Mouse (Mus musculus) spleen, adult 2 months (tissue): ENCODE results near the gene Pbx2. TPM values are rescaled to one million over a fixed set of nuclear protein-coding genes. Genes with fewer than 3 reads are reported as not detected.

ENCODE experiments used
- DNase-seq, 2 experiments: peaks; one replicate each; pipeline versions ENCODE4 v3.0.0 to v3.0.0-alpha.2; 2012 to 2021; ENCODE audit warnings: low spot score in 2 of 2, low read depth in 1 of 2
- H3K27ac ChIP-seq: fragments of 200-500 bp; 2 replicates; pipeline ENCODE4 v1.5.1; 2012; ENCODE audit warnings: low read length, inconsistent platforms; ENCODE audit not compliant: insufficient read depth
- H3K27me3 ChIP-seq: fragments of 200-500 bp; 2 replicates; pipeline ENCODE4 v1.6.1; 2012; ENCODE audit warnings: mild to moderate bottlenecking, moderate library complexity, low read length, inconsistent platforms; ENCODE audit not compliant: control insufficient read depth, insufficient read depth
- H3K36me3 ChIP-seq: fragments of 200-500 bp; 2 replicates; pipeline ENCODE4 v1.6.1; 2012; ENCODE audit warnings: mild to moderate bottlenecking, low read length, inconsistent platforms; ENCODE audit not compliant: control insufficient read depth, insufficient read depth
- H3K4me1 ChIP-seq: fragments of 200-500 bp; 2 replicates; pipeline ENCODE4 v1.6.1; 2011; ENCODE audit warnings: inconsistent platforms; ENCODE audit not compliant: control insufficient read depth, insufficient read depth, insufficient read length
- H3K4me3 ChIP-seq: fragments of 200-500 bp; 2 replicates; pipeline ENCODE4 v1.5.1; 2011; ENCODE audit warnings: mild to moderate bottlenecking, inconsistent platforms; ENCODE audit not compliant: insufficient read depth, insufficient read length; ENCODE audit errors: extremely low read depth
- CTCF ChIP-seq: fragments of 200-500 bp; IDR thresholded peaks from 2 replicates; pipeline ENCODE4 v1.5.1; 2011; ENCODE audit warnings: mild to moderate bottlenecking, inconsistent platforms; ENCODE audit not compliant: insufficient read depth, insufficient read length, insufficient replicate concordance; ENCODE audit errors: extremely low read depth
- POLR2A ChIP-seq: fragments of 200-500 bp; IDR thresholded peaks from 2 replicates; pipeline ENCODE4 v1.6.1; 2011; ENCODE audit warnings: low read depth, low read length, inconsistent platforms
- WGBS: fragments of 180-500 bp; shearing (Covaris S2); methylation state at CpG from one replicate; pipeline ENCODE4 v1.1.7; 2018; 5-methylcytosine and 5-hydroxymethylcytosine counted together
- polyA plus RNA-seq: library from polyadenylated mRNA; depleted of rRNA; stranded (reverse); fragments of >200 nt; gene quantifications from 2 replicates; pipeline ENCODE4 v1.2.3, GENCODE M21; 2012

Pbx2 gene
- polyA plus RNA-seq, 1 experiment, result 60.4 TPM

DNA sequence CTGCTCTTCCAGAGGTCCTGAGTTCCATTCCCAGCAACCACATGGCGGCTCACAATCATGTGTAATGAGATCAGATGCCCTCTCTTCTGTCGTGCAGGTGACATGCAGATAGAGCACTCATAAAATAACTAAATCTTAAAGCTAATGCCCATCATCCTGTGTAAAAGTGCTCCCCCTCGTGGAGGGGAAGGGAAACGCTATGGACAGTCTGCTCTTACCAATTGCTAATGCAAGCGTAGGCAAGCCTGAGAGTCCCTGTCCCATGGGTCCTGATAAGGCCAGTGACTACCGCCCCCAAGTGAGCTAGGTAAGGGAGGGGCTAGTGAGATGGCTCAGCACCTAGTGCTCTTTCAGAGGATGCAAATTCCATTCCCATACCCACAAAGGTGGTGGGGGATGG, 27.9 kb downstream of the Pbx2 start:
- Histone ChIP-seq H3K27ac (no peak overlapping the region), H3K4me1 (no peaks in the 10 kb centered on the region), H3K4me3 (no peak overlapping the region), H3K36me3 (peaks cover 5% of the 10 kb centered on the region; the same call in 1 of the 2 replicates), H3K27me3 (no peaks in the 10 kb centered on the region)
- TF ChIP-seq POLR2A (no peak), CTCF (peak; percentile 69; the same call in 1 of the 2 replicates)
- DNase-seq, result peak; percentile 61 to 81
- WGBS, result 9% methylated on average over 6 of the region's 6 CpGs

DNA sequence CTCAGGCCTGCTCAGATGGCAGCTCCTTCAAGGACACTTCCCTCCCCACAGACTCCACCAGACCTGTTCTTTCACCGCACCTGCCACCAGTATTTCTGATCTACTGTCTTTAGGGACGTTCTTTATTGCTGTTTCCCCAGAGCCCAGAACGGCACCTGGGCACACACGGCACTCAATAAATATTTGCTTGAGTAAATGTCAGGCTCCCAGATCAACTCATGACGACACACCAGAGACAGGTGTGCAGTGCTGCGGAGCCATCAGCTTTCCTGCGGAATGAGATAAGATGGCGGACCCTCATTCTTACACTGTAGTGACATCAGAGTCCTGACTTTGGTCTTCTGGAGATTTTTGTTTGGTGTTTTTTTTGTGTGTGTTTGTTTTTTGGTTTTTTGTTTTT, 29.9 kb downstream of the Pbx2 start:
- H3K36me3 ChIP-seq, result peaks cover 3% of the 10 kb centered on the region; the same call in 1 of the 2 replicates
- H3K27me3 ChIP-seq, result no peaks in the 10 kb centered on the region
- no peak overlapping the region for H3K4me3 ChIP-seq
- 98% methylated on average over 8 of the region's 8 CpGs for WGBS
- no peak for DNase-seq
- H3K27ac ChIP-seq, result no peak overlapping the region
- H3K4me1 ChIP-seq, result no peaks in the 10 kb centered on the region
- TF ChIP-seq POLR2A (no peak), CTCF (no peak)

DNA sequence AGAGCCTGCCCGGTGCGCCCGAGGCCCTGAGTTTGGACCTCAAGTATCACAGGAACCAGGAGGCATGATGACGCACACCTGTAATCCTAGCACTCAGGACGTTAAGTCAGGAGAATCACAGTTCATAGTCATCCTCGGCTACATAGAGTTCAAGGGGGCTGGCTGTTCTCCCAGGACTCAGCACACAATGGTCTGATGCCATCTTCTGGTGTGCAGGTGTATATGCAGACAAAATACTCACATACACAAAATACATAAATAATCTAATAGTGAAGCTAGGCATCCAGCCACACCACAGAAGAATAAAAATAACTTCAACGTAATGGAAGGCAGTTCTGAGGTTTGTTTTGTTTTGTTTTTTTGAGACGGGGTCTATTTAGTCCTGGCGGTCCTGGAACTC, 32.1 kb downstream of the Pbx2 start:
- H3K36me3 ChIP-seq, result peaks cover 3% of the 10 kb centered on the region; the same call in 1 of the 2 replicates
- no peak for DNase-seq
- peaks cover 4% of the 10 kb centered on the region; the same call in 1 of the 2 replicates for H3K4me1 ChIP-seq
- TF ChIP-seq POLR2A (no peak), CTCF (no peak)
- whole genome bisulfite sequencing, result 89% methylated on average over 9 of the region's 9 CpGs
- no peaks in the 10 kb centered on the region for H3K27me3 ChIP-seq
- no peak overlapping the region for H3K27ac ChIP-seq
- no peak overlapping the region for H3K4me3 ChIP-seq

DNA sequence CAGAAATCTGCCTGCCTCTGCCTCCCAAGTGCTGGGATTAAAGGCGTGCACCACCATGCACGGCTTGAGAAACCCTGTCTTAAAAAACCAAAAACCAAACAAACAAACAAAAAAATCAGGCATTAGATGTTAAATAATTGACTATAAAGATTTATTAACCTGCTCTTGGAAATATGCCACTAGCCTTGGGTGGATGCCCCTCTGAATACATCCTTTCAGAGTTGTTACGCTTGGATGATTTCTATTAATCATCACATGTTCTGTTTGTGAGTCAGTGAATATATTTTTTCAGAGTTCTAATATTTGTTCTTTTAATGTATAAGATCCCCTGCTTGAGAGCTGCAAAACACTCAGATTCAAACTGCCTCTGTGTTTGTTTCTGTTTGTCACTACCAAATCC, 33.9 kb downstream of the Pbx2 start:
- 92% methylated on average over 3 of the region's 3 CpGs for WGBS
- no peak for DNase-seq
- Histone ChIP-seq H3K27me3 (no peaks in the 10 kb centered on the region), H3K36me3 (peaks cover 3% of the 10 kb centered on the region; the same call in 1 of the 2 replicates), H3K4me1 (peaks cover 4% of the 10 kb centered on the region; the same call in 1 of the 2 replicates), H3K4me3 (no peak overlapping the region), H3K27ac (no peak overlapping the region)
- no peak for TF ChIP-seq POLR2A
- no peak for TF ChIP-seq CTCF

DNA sequence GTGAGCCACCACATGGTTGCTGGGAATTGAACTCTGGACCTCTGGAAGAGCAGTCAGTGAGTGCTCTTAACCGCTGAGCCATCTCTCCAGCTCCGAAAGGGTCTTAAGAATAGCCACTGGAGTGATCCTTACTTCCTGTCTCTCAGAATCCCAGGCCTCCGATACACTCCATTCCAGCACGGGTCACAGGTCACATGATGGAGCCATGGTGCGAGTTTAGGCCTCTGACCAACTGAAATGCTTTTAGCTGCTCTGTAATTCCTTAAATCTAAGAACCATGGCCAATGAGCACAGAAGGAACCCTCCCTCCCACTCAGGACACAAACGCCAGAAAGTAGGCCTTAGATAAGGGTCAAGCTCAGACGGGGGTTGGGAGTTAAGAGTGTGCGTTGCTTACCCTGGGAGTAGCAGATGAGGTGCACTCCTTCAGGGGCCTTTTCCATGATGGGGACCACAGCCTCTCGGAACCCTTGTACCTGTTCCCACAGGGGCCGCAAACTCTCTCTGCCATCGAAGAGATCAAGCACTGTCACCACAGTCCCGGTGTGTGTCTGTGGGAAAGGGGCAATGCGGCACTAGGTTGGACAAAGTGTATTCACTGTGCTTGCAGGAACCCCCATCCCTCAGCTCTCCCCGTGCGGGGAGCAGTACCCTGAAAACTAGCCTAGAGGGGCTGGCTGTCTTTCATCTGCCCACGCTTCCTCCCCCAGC, 35.2 kb downstream of the Pbx2 start:
- 65% methylated on average over 16 of the region's 16 CpGs for WGBS
- peaks cover 8% of the 10 kb centered on the region; the same call in 1 of the 2 replicates for H3K27me3 ChIP-seq
- TF ChIP-seq POLR2A, result no peak
- TF ChIP-seq CTCF, result no peak
- peak overlapping the region; percentile 60; the same call in 1 of the 2 replicates for H3K4me3 ChIP-seq
- peaks cover 13% of the 10 kb centered on the region for H3K4me1 ChIP-seq
- H3K27ac ChIP-seq, result no peak overlapping the region
- no peak for DNase-seq
- peaks cover 3% of the 10 kb centered on the region; the same call in 1 of the 2 replicates for H3K36me3 ChIP-seq

DNA sequence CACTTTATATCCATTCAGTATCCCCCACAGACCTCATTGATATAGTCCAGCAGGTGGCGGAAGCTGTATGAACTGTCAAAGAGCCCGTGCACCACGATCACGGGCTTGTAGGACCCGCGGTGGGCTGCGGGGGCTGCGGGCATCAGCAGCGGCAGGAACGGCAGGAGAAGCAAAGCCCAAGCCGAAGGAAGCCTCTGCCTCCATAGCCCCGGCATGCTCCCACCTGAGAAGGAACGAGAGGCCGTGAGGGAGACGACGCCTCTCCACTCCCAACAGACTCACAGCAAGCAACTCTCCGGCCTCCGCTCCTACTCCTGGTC, 35.7 kb downstream of the Pbx2 start:
- no peak for DNase-seq
- H3K4me3 ChIP-seq, result peak overlapping the region; percentile 60
- WGBS, result under 1% methylated on average over 15 of the region's 18 CpGs
- peaks cover 3% of the 10 kb centered on the region; the same call in 1 of the 2 replicates for H3K36me3 ChIP-seq
- H3K27ac ChIP-seq, result peak overlapping the region; percentile 6; the same call in 1 of the 2 replicates
- TF ChIP-seq POLR2A (no peak), CTCF (peak; percentile 6; the same call in 1 of the 2 replicates)
- H3K4me1 ChIP-seq, result peaks cover 16% of the 10 kb centered on the region
- peaks cover 9% of the 10 kb centered on the region; the same call in 1 of the 2 replicates for H3K27me3 ChIP-seq
